Mouse (Mus musculus) inflammation-experienced regulatory T-cells, adult 6 months (primary cell): Measurements from ENCODE around the gene Dus2. TPM values are rescaled to one million over a fixed set of nuclear protein-coding genes. Genes with fewer than 3 reads are reported as not detected.
"Not testable (repeated sequence)": the region's sequence is repeated elsewhere in the genome, so short reads cannot be mapped to it uniquely, and the experiment has no call there.

Experiments used
- ATAC-seq: one replicate; pipeline ENCODE4 v1.8.0; 2017
- polyA plus RNA-seq, 3 experiments: library from polyadenylated mRNA; unstranded; fragments of 100-300 nt; shearing (Covaris generic); gene quantifications; one replicate each; pipeline ENCODE4 v1.2.1; 2017

Gene Dus2
- polyA plus RNA-seq, 3 experiments from 2014 or later = 29.0 to 36.7 (median 32.2) TPM

DNA sequence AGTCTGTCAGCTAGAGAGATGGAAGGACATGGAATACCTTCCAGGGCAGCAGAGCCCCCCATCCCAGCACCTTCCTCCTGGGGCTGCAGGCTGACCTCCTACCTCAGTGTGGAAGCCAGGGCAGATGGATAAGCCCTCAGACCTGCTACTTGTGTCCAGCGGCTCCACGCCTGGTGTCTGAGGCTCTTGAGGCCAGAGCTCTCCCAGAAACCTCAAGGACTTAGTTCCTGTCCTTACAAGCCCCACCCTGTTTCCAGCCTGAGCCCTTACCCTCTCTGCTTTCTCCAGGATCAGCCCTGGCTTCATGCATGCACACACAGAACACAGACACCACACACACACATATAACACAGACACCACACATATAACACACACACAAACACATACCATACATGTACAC, 409 bp downstream of the Dus2 start:
- ATAC-seq = no peak

DNA sequence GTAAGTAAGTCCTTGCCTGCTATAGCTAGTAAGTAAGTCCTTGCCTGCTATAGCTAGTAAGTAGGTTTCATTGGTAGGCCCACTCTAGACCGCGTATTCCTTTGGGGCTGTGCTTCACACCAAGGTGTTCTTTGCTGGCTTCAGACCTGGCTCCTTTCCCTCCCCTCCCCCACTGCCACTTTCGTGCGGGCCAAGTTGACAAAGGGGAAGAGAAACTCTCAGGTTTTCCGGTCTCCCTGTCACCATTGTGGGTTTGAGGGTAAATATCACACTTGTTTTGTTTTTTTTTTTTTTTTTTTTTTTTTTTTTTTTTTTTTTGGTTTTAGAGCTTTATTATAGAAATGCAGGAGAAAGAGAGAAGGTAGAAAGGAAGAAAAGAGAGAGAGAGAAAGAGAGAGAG, 1.4 kb downstream of the Dus2 start:
- peak; percentile 69 for ATAC-seq

DNA sequence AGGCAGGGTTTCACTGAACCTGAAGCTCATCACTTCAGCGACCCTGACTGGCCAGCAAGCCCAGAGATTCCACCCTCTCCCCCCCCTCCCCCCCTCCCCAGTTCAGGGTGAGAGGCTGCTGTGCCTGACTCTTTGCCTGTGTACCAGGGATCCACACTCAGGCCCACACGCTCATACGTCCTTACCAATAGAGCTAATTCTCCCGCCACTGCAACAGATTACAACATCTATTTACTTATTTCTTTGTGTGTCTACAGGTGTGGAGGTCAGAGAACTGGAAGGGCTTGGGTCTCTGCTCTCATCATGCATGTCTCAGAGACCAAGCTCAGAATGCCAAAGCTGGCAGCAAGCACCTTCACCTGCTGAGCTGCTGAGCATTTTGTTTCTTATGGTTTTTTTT, 2.1 kb downstream of the Dus2 start:
- no peak for ATAC-seq

GRCm38 (mm10) chr8:105996359-105996758, 5.2 kb downstream of the Dus2 start:
- ATAC-seq = no peak

GRCm38 (mm10) chr8:105998971-105999370, 7.8 kb downstream of the Dus2 start:
- no peak for ATAC-seq

DNA sequence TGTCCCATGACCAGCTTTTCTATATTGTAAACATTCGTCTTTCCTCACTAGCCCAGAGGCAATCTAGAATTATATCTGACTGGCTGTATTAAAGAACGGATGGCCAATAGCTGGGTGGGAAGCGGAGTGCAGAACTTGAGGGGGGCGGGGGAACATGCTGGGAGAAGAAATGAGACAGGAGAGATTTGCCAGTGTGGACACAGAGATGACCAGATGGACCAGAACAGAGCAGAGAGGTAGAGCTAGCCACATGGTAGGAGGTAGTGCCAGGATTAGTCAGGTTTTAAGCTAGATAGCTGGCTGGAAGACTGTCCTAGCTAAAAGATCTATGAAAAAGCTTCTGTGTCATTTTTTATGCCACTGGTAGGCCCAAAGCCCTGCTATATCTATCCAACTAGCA, 10.8 kb downstream of the Dus2 start:
- ATAC-seq = no peak

DNA sequence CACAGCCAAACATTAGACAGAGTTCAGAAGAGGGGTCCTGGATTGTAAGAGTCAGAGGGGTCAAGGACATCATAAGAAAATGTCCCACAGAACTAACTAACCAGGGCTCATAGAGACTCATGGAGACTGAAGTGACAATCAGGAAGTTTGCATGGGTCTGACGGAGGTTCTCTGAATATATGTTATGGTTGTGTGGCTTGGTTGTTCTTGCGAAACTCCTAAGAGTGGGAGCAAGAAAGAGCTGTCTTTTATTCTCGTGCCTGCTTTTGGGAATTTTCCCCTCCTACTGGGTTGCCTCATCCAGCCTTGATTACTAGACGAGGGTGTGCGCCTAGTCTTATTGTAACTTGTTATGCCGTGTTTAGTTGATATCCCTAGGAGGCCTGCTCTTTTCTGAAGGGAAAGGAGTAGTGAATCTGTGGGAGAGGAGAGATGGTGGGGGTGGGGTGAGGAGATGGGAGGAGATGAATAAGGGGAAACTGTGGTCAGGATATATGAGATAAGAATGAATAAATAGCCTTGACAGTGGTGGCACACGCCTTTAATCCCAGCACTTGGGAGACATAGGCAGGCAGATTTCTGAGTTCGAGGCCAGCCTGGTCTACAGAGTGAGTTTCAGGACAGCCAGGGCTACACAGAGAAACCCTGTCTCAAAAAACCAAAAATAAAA, 13.5 kb downstream of the Dus2 start:
- ATAC-seq = no peak

DNA sequence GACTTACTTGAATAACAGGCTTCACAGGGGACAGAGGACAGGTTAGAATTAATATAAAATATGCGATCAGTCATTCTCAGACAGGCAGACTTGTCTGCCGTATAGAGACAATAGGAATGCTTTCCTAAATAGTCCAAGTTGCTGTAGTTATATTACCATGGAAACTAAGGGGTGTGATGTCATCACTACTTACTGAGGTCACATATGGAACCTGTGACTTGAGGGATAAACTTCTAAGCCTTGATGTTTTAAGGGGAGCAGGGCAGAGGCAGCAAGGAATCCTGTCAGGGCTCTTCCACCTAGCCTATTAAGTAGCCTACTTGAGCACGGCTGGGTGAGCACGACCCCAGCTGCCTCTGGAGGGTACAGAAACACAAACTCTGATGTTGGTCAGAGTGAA, 14.7 kb downstream of the Dus2 start, which contains the start of gene Dpep2nb:
Dpep2nb (minus strand) TSS at position 101 of the 400 bp plus-strand sequence.
- no peak for ATAC-seq

- ATAC-seq = no peak
Observed at GRCm38 (mm10) chr8:106006413-106006812, 15.3 kb downstream of the Dus2 start.

GRCm38 (mm10) chr8:106007135-106007534, 16.0 kb downstream of the Dus2 start:
- ATAC-seq = peak; percentile 80

GRCm38 (mm10) chr8:106007891-106008290, 16.8 kb downstream of the Dus2 start:
- not testable (repeated sequence) for ATAC-seq

- ATAC-seq = peak; percentile 82
Observed at GRCm38 (mm10) chr8:106010748-106011642, 19.9 kb downstream of the Dus2 start.

DNA sequence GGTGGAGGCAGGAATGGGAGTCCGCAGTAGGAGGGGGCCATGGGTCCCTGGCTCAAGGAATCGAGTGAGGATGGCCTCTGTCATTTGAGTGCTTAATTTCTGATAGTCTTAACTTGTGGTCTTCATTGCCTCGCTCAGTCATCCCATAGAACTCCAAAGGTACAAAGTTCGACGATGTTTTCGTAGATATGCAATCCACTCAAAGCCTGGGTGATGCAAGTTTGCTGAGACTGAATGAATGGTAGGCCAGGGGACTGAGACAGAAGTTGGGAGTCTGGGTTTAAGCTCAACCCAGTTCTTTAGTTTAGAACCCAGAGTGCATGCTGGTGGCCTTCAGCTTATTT, 20.5 kb downstream of the Dus2 start, which contains the start of gene Ddx28:
Ddx28 (minus strand) TSS at position 240 of the 344 bp plus-strand sequence.
- ATAC-seq = no peak

DNA sequence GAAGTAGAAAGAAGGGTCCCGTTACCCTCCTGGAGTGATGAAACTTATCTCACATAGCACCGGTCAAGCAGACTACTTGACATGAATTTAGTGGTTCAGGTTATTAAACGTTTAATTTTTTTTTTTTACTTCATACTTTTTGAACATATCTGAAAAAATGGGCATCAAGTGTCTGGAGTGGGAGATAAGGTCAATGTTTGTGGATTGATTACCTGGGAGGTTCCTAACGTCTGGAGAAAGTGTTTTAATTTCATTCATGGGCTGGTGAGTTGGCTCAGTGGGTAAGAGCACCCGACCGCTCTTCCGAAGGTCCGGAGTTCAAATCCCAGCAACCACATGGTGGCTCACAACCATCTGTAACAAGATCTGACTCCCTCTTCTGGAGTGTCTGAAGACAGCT, 21.1 kb downstream of the Dus2 start:
- ATAC-seq = not testable (repeated sequence)

DNA sequence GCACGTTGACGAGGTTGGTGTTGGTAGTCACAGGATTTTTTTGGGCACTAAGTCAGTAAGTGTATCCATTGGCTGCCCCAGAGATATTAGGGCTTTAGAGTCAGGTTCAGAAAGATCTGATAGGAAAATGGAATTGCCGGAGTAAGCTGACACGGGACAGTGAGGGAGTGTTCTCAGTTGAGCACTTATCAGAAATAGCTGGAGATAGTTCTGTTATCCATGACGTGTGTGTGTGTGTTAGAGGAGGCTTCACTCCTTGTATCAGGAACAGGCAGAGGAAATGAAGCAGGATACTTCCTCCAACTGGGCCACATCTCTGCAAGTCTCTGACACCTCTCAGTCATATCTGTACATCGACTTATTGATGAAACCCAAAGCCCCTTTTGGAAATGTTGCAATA, 25.1 kb downstream of the Dus2 start:
- no peak for ATAC-seq

GRCm38 (mm10) chr8:106017130-106017529, 26.0 kb downstream of the Dus2 start:
- ATAC-seq = peak; percentile 90

DNA sequence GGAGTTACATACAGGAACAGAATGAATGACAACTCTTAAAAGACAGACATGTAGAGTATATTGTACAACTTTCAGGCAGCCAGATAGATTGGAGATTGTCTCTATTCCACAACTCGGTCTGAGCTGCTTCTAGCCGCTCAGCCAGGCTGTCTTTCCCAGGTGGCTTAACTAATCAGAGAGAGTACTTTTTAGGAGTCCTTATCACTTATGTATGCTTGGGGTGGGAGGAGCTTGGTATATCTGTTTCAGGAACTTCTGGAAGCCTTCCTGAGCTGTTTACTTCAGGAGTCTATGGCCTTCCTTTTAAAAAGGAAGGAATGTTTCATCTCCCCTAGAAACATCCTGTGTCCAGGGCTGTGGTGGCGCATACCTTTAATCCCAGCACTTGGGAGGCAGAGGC, 26.9 kb downstream of the Dus2 start:
- no peak for ATAC-seq

- peak; percentile 92 for ATAC-seq
Observed at GRCm38 (mm10) chr8:106022483-106022882, 31.3 kb downstream of the Dus2 start.

GRCm38 (mm10) chr8:106038721-106039120, 47.6 kb downstream of the Dus2 start:
- no peak for ATAC-seq

DNA sequence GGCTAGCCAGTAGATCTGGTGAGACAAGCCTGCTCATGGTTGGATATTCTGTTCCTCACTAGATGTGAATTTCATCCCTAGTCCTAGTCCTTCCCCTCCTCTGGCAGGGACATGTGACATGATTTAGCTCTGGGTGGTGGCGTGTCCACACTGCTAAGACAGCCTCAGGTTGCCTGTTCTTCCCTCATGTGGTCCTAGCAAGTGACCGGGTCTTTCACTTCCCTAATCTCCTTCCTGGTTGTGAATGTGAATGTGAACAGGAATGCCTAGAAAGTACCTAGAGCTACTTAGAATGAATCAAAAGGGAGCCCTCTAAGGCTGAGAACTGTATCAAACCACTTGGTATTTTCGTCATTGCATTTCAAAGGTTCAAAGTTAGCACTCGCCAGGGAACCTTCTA, 48.5 kb downstream of the Dus2 start:
- ATAC-seq = no peak

DNA sequence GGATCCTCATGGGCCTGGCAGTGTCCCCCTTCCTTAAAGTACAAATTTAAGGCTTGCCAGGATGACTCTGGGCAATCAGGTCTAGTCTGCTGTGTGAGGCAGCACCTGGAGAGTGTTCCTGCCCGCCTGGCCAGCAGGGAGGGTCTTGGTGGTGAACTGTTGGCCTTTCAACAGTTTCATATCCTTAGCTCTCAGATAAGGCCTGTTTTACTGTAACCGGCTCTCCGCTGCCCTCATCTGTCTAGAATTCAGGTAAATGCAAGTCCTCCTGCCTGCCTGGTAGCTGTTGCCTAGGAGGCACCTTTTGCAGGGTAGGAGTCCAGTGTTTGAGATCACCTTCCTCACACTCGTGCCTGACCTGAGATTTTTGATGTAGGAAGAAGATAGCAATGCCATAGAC, 49.1 kb downstream of the Dus2 start:
- no peak for ATAC-seq

GRCm38 (mm10) chr8:106043055-106043454, 51.9 kb downstream of the Dus2 start:
- ATAC-seq = no peak

- no peak for ATAC-seq
Observed at GRCm38 (mm10) chr8:106044151-106044550, 53.0 kb downstream of the Dus2 start.
